Mouse (Mus musculus) kidney, embryonic 14.5 days (tissue): Measurements from ENCODE around the gene Gpr18. TPM values are rescaled to one million over a fixed set of nuclear protein-coding genes. Genes with fewer than 3 reads are reported as not detected.

Experiments used
- ATAC-seq: fragments of 200-750 bp; cut with Nextera tagmentation; 2 replicates; pipeline ENCODE4 v1.8.0; 2017; ENCODE audit warnings: moderate number of reproducible peaks, mild to moderate bottlenecking, moderate TSS enrichment, moderate library complexity; ENCODE audit not compliant: low FRiP score, low TSS enrichment
- H3K27ac ChIP-seq: fragments of 300-500 bp; sonication (generic); 2 replicates; pipeline ENCODE4 v1.5.1; 2014; ENCODE audit warnings: low read depth, mild to moderate bottlenecking, low read length, moderate library complexity, mixed read lengths
- H3K27me3 ChIP-seq: fragments of 300-500 bp; sonication (generic); 2 replicates; pipeline ENCODE4 v1.6.1; 2014; ENCODE audit warnings: mild to moderate bottlenecking, low read length; ENCODE audit not compliant: control insufficient read depth, insufficient read depth
- H3K36me3 ChIP-seq: fragments of 300-500 bp; sonication (generic); 2 replicates; pipeline ENCODE4 v1.6.1; 2014; ENCODE audit warnings: low read length, mixed read lengths; ENCODE audit not compliant: control insufficient read depth, insufficient read depth
- H3K4me1 ChIP-seq: fragments of 300-500 bp; sonication (generic); 2 replicates; pipeline ENCODE4 v1.6.1; 2014; ENCODE audit warnings: low read length, mixed read lengths; ENCODE audit not compliant: control insufficient read depth, insufficient read depth
- H3K4me2 ChIP-seq: fragments of 300-500 bp; sonication (generic); replicated peaks from 2 replicates; pipeline ENCODE4 v1.6.1; 2014; ENCODE audit warnings: low read depth, mild to moderate bottlenecking, low read length
- H3K4me3 ChIP-seq: fragments of 300-500 bp; sonication (generic); 2 replicates; pipeline ENCODE4 v1.5.1; 2014; ENCODE audit warnings: mild to moderate bottlenecking, low read length
- H3K9ac ChIP-seq: fragments of 300-500 bp; sonication (generic); 2 replicates; pipeline ENCODE4 v1.6.1; 2014; ENCODE audit warnings: low read depth, mild to moderate bottlenecking, low read length, moderate library complexity
- H3K9me3 ChIP-seq: fragments of 300-500 bp; sonication (generic); 2 replicates; pipeline ENCODE4 v1.6.1; 2016; ENCODE audit warnings: low read length; ENCODE audit not compliant: control insufficient read depth
- WGBS: fragments of 180-500 bp; shearing (Covaris S2); extraction: QIAGEN DNeasy Blood & Tissue Kit; methylation state at CpG from one replicate; pipeline ENCODE4 v1.1.7; 2014; 5-methylcytosine and 5-hydroxymethylcytosine counted together
- polyA plus RNA-seq: library from polyadenylated mRNA; unstranded; fragments of >200 nt; fragmentation: Nextera tagmentation; extraction: Ambion mirVana; gene quantifications from 2 replicates; pipeline ENCODE4 v1.2.1, GENCODE M21; 2014

The Gpr18 gene
- polyA plus RNA-seq, 1 experiment from 2014 or later = 0.42 TPM

GRCm38 (mm10) chr14:121954129-121954528, 38.5 kb upstream of the Gpr18 start:
- Histone ChIP-seq H3K9me3 (no peaks in the 10 kb centered on the region), H3K4me3 (no peak overlapping the region), H3K27me3 (no peaks in the 10 kb centered on the region), H3K4me1 (peaks cover 7% of the 10 kb centered on the region), H3K27ac (no peak overlapping the region), H3K9ac (no peak overlapping the region), H3K4me2 (no peak overlapping the region), H3K36me3 (no peaks in the 10 kb centered on the region)
- WGBS = 93% methylated on average over 11 of the region's 11 CpGs
- no peak for ATAC-seq

GRCm38 (mm10) chr14:121952046-121952400, 36.4 kb upstream of the Gpr18 start:
- no peak for ATAC-seq
- Histone ChIP-seq H3K9me3 (no peaks in the 10 kb centered on the region), H3K4me1 (no peaks in the 10 kb centered on the region), H3K9ac (no peak overlapping the region), H3K36me3 (no peaks in the 10 kb centered on the region), H3K4me3 (no peak overlapping the region), H3K4me2 (no peak overlapping the region), H3K27ac (no peak overlapping the region), H3K27me3 (no peaks in the 10 kb centered on the region)
- WGBS = 78% methylated on average over 5 of the region's 5 CpGs

GRCm38 (mm10) chr14:121951399-121952045, 35.9 kb upstream of the Gpr18 start:
- Histone ChIP-seq H3K4me3 (no peak overlapping the region), H3K4me1 (no peaks in the 10 kb centered on the region), H3K4me2 (no peak overlapping the region), H3K9ac (no peak overlapping the region), H3K27ac (no peak overlapping the region), H3K36me3 (no peaks in the 10 kb centered on the region), H3K9me3 (no peaks in the 10 kb centered on the region), H3K27me3 (no peaks in the 10 kb centered on the region)
- no peak for ATAC-seq
- 66% methylated on average over 2 of the region's 2 CpGs for WGBS

GRCm38 (mm10) chr14:121949897-121950296, 34.3 kb upstream of the Gpr18 start:
- WGBS = 95% methylated on average over 5 of the region's 5 CpGs
- Histone ChIP-seq H3K9me3 (no peaks in the 10 kb centered on the region), H3K27ac (no peak overlapping the region), H3K4me2 (no peak overlapping the region), H3K4me1 (no peaks in the 10 kb centered on the region), H3K36me3 (no peaks in the 10 kb centered on the region), H3K9ac (no peak overlapping the region), H3K27me3 (no peaks in the 10 kb centered on the region), H3K4me3 (no peak overlapping the region)
- ATAC-seq = no peak

GRCm38 (mm10) chr14:121949436-121949835, 33.9 kb upstream of the Gpr18 start:
- no peak for ATAC-seq
- Histone ChIP-seq H3K27ac (no peak overlapping the region), H3K4me2 (no peak overlapping the region), H3K4me3 (no peak overlapping the region), H3K9ac (no peak overlapping the region), H3K27me3 (no peaks in the 10 kb centered on the region), H3K4me1 (no peaks in the 10 kb centered on the region), H3K9me3 (no peaks in the 10 kb centered on the region), H3K36me3 (no peaks in the 10 kb centered on the region)
- 92% methylated on average over 3 of the region's 3 CpGs for WGBS

GRCm38 (mm10) chr14:121947966-121948365, 32.4 kb upstream of the Gpr18 start:
- Histone ChIP-seq H3K9ac (no peak overlapping the region), H3K4me3 (no peak overlapping the region), H3K36me3 (no peaks in the 10 kb centered on the region), H3K27me3 (no peaks in the 10 kb centered on the region), H3K4me1 (no peaks in the 10 kb centered on the region), H3K27ac (no peak overlapping the region), H3K4me2 (no peak overlapping the region), H3K9me3 (peaks cover 4% of the 10 kb centered on the region)
- WGBS = 68% methylated on average over 3 of the region's 3 CpGs
- no peak for ATAC-seq

- H3K9me3 ChIP-seq = peaks cover 7% of the 10 kb centered on the region
- no peaks in the 10 kb centered on the region for H3K27me3 ChIP-seq
- no peaks in the 10 kb centered on the region for H3K4me1 ChIP-seq
- H3K27ac ChIP-seq = no peak overlapping the region
- WGBS = 62% methylated on average over 8 of the region's 8 CpGs
- no peak for ATAC-seq
- no peak overlapping the region for H3K4me2 ChIP-seq
- no peak overlapping the region for H3K4me3 ChIP-seq
- H3K9ac ChIP-seq = no peak overlapping the region
- no peaks in the 10 kb centered on the region for H3K36me3 ChIP-seq
Measured at GRCm38 (mm10) chr14:121947201-121947760, 31.7 kb upstream of the Gpr18 start.

GRCm38 (mm10) chr14:121946728-121947127, 31.1 kb upstream of the Gpr18 start:
- Histone ChIP-seq H3K9ac (no peak overlapping the region), H3K27me3 (no peaks in the 10 kb centered on the region), H3K4me1 (no peaks in the 10 kb centered on the region), H3K9me3 (peaks cover 7% of the 10 kb centered on the region), H3K4me3 (no peak overlapping the region), H3K36me3 (no peaks in the 10 kb centered on the region), H3K4me2 (no peak overlapping the region), H3K27ac (no peak overlapping the region)
- WGBS = 56% methylated on average over 8 of the region's 8 CpGs
- ATAC-seq = no peak

GRCm38 (mm10) chr14:121946131-121946530, 30.6 kb upstream of the Gpr18 start:
- Histone ChIP-seq H3K4me2 (no peak overlapping the region), H3K27me3 (no peaks in the 10 kb centered on the region), H3K9me3 (peaks cover 7% of the 10 kb centered on the region), H3K4me1 (no peaks in the 10 kb centered on the region), H3K4me3 (no peak overlapping the region), H3K9ac (no peak overlapping the region), H3K36me3 (no peaks in the 10 kb centered on the region), H3K27ac (no peak overlapping the region)
- ATAC-seq = no peak
- WGBS = 79% methylated on average over 5 of the region's 5 CpGs
